Mouse (Mus musculus) spleen, adult 2 months (tissue): ENCODE measurements around the gene Prr7.

ENCODE experiments used
- CTCF ChIP-seq: fragments of 200-500 bp; IDR thresholded peaks from 2 replicates; pipeline ENCODE4 v1.5.1; 2011; ENCODE audit warnings: mild to moderate bottlenecking, inconsistent platforms; ENCODE audit not compliant: insufficient read depth, insufficient read length, insufficient replicate concordance; ENCODE audit errors: extremely low read depth
- POLR2A ChIP-seq: fragments of 200-500 bp; IDR thresholded peaks from 2 replicates; pipeline ENCODE4 v1.6.1; 2011; ENCODE audit warnings: low read depth, low read length, inconsistent platforms

GRCm38 (mm10) chr13:55429226-55429888 lies 34.7 kb upstream of the Prr7 start:
- TF ChIP-seq CTCF: no peak
- TF ChIP-seq POLR2A: no peak
